Mouse (Mus musculus) olfactory bulb, adult 2 months (tissue): ENCODE data around the gene Fam126a.

Experiments
- CTCF ChIP-seq: fragments of 200-500 bp; IDR thresholded peaks from 2 replicates; pipeline ENCODE4 v1.5.1; 2012; ENCODE audit warnings: low read depth, mild to moderate bottlenecking, low read length, moderate library complexity; ENCODE audit not compliant: insufficient read depth
- POLR2A ChIP-seq: fragments of 200-500 bp; IDR thresholded peaks from 2 replicates; pipeline ENCODE4 v1.6.1; 2012; ENCODE audit warnings: mild to moderate bottlenecking, low read depth, low read length, moderate library complexity; ENCODE audit not compliant: insufficient read depth

- no peak for TF ChIP-seq POLR2A
- TF ChIP-seq CTCF: no peak
Measured at GRCm38 (mm10) chr5:23987792-23988191, 42.7 kb downstream of the Fam126a start.
